Mouse (Mus musculus): Measurements from ENCODE around the gene 1700080E11Rik.
"Not testable (repeated sequence)": the region's sequence is repeated elsewhere in the genome, so short reads cannot be mapped to it uniquely, and the experiment has no call there.

1700080E11Rik gene

DNA sequence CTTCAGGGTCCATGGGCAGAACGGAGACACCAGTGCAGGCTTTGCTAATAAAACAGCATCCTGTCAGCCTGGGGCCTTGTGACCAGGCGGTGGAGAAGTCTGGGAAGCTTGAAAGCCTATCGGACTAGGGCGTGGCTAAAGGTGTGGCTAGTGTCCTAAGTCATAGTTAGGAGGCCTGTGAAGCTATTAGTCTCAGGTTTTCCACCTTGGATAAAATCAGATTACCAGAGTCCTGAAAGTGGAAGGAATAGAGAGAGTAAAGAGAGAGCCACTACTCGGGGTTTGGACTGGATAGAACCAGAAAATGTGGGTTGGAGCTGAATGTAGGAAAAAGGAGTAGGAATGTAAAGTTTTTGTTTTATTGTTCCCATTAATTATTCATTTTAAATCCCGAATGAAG is at the start of gene 1700080E11Rik:
Gene 1700080E11Rik (minus strand): TSS at position 101 of the 400 bp plus-strand sequence.
- no peak for DNase-seq

DNA sequence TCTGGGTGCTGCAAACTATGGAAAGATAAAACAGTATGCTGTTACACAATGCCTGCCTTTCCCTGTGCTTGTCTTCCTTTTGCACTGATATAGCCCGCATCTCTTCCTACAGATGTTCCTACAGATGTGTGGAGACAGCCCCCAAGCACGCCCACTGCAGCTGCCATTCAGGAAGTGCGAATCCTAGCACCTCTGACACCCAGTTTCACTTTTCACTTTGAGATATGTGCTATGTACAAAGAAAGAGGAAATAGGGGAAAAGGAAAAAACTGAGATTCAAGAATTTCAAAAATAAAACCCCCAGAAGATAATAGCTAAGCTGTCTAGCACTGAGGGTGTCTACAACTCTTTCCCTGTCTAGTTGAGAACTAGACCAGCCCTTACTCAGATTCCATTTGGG is 41.8 kb upstream of the 1700080E11Rik start:
- DNase-seq: no peak

DNA sequence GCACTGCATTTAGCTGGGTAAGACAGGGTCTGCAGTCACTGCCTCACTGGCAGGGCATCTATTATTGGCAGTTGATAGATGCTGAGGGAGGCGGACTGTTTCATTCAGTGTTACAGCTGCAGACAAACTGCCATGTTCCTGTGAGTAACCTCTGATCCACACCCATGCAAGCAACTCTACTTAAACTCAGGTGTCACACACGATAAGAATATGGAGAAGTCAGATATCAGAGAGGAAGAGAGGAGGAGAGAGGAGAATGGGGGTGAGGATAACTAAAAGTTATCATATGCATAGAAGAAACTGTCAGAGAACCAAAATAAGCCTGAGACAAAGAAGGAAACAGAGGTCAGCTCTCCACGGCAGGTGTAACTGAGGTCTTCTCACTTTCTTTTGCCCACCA is 37.5 kb upstream of the 1700080E11Rik start:
- no peak for DNase-seq

DNA sequence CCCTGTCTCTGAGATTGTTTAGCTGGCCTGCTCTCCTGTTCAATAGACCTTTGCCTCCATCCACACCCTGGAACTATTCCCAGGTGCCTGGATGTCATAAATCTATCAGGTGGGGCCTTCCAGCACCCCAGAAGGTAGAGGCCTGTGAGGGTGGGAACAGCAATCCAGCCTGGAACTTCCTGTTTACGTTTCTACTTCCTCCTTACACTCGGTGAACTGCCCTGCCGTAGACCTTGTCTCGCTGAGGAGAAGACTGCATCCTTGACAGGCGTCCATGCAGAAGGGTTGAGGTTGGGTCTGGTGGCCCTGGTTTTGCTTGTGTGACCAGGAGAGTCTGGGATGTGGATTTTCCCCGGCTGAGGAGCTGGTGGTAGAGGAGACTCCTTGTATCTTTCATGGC is 5.7 kb downstream of the 1700080E11Rik start:
- no peak for DNase-seq

DNA sequence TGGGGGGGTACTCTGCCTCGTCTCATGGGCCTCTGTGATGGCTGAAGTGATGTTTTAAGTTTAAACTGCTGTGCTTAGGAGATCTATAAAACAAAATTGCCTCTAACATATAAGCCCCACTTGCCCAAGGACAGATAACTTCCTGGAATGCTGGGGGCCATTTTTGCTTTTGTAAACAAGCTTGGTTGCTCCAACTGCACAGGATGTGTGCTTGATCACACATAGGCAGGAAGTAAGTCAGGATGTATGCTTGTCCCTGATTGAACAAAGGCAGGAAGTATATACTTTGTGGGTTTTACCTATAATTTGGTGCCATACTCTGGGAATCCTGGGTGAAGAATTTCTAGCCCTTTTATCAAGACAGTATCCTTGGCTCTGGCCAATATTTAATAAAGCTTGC is 8.5 kb downstream of the 1700080E11Rik start:
- no peak for DNase-seq

GRCm38 (mm10) chr9:105134536-105134935 is 10.4 kb downstream of the 1700080E11Rik start:
- DNase-seq: no peak

DNA sequence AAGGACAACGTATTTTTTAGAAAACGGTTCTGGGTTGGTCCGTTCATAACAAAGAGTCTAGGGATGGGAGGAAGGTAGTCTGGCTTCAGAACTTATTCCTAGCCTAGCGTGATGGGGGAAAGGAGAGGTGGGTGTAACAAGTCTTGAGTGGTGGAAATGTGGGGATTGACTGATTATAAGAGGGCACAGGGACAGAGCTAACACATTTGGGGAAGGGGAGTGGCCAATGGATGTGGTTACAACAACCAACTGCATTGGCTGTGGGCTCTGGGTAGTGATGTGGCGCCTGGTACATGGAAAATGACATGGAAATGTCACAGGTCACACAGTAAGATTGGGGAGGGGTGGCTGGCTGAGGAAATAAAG is 12.9 kb downstream of the 1700080E11Rik start:
- no peak for DNase-seq

DNA sequence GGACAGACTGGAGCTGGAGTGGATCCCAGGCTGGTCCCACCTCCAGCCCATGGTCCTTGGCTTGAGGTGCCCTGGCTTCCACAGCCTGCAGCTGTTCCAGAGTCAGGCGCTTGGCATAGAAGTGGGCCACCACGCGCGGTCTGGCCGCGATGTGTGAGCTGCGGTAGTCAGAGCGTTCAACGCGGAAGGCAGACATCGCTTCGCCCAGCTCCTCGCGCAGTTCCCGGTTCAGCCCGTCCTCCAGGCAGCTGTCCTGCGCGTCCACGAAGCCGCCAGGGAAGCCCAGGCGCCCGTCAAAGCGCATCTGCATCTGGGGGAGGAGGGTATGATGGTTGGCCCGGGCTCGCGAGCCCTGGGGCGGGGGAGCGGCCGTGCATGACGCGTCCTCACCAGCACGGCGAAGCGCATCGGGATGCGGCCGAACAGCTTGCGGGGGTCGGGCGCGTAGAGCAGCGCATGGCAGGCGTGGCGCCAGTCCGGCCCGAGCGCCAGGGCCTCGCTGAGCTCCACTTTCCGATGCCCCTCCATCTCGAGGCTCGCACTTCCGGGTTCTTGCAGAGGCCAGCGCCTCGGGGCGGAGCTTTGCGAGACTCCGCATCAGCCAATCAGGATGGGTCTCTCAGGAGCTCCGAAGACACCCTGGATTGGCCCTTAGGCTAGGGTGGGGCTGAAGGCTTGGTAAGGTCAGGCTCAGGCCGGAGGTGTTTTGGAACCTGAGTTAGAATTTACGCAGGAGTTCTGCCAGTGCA is 13.5 kb downstream of the 1700080E11Rik start, which contains the start of gene Nudt16:
Gene Nudt16 (minus strand): TSS at position 572 of the 749 bp plus-strand sequence.
- DNase-seq: peak; percentile 88

DNA sequence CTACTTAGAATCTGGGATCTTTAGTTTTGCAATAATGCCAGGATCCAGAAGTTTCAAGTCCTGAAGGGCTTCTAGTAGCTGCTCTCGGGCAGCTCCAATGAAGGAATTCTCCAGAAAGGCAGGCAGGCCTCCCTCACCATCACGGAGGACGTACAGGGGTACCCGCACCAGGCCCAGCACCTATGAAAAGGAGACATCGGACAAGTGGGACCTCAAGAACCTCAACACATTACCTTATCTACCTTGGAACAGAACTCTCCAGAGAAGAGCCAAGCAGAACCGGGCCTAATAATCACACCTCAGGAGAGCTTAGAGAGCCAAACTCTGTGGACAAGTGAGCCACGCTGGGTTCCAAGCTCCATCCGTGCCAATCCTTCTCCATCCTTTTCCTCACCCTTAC is 14.6 kb downstream of the 1700080E11Rik start:
- no peak for DNase-seq

DNA sequence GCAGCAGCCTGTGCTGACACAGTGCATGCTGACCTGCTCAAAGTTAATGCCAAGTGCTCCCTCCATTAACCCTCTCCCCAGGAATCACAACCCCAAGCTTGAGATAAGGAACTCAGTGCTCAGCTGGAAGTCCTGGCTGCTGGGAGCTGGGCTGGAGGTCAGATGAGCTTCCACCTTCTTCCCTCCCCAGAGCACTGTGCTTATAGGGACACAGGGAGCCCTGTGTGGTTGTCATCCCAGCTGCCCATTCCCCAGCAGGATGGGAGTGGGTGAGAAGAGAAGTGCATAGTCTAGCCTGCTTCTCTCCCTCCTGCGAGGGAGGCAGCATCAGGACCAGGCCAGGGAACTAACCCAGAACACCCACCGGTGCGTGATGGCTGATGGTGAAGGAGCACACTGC is 19.7 kb downstream of the 1700080E11Rik start:
- DNase-seq: not testable (repeated sequence)

- no peak for DNase-seq
Measured at GRCm38 (mm10) chr9:105103893-105104292, 41.0 kb downstream of the 1700080E11Rik start.

GRCm38 (mm10) chr9:105101911-105102310 is 43.0 kb downstream of the 1700080E11Rik start:
- no peak for DNase-seq

DNA sequence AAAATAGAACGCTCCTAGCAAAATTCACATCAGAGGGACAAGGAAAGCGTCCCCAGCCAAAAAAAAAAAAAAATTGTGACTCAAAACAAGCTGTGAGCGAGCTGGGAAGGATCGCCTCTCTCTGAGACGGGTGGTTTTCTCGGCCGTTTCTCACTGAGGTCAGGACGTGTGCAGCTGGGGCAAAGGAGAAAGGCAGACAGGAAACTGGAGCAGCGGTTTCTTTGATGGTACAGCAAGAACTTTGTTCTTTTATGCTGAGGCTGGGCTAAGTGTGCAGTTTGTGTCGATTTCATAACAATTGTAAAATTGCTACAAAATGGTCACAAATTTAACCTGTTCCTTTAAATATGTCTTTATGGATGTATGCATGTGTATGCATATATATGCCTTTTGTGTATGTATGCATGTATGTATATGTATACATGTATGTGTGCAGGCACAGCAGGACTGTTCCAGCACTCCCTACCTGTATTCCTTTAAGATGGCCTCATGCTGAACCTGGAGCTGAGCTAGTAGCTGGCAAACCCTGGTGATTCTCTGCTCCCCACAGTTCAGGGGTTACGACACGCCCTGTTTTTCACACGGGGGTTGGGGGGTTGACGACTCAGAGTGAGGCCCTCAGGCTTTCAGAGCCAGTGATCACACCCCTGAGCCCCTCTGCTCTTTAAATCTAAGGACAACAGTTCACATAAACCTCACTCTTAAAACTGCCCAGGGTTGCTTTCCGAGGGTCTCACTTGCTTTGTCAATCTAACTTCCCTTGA is 43.9 kb downstream of the 1700080E11Rik start:
- DNase-seq: no peak
